ENCODE assay signal across 17 mouse cellular contexts in the genomic region with DNA sequence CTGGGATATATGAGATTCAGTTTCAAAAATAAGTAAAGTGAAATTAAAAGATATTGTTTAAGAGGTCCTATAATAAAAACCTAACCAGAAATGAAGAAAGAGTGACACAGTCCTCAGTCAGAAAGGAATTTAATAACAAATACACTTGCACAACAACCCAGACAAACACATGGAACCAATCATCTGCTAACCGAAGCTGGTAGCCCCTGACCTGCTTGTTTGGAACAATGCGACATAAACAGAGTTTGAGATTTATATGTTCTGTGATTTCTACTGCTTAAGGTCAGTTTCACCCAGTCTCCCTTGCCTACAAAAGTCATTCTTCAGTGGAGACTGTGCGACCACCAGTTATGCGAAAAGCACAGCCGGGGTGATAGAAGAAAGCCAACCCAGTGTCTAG.
DNase-seq lines count a peak whose midpoint lies in the region; ATAC-seq and TF ChIP-seq lines count a peak whose summit lies in the region.
"Had no signal": no experiment of that assay in that cellular context is flagged by ENCODE, and none has a peak within 500 bp of the region (broad histone marks: within the 10 kb centered on the region; RNA-seq: fewer than 3 reads in every experiment).

No protein-coding gene starts in this region.

- no peak for TF ChIP-seq CTCF in heart, adult 2 months (IDR thresholded peaks at IDR 0.05)
- TF ChIP-seq CTCF in lung, adult 2 months (IDR thresholded peaks at IDR 0.05; ENCODE audit: insufficient read depth, low read length) = no peak
- no peak for TF ChIP-seq CTCF in embryonic fibroblast, embryonic 13.5 days (IDR thresholded peaks at IDR 0.05; ENCODE audit: borderline replicate concordance, insufficient read depth, low read length)

- no peaks in the 10 kb centered on the region for H3K79me2 ChIP-seq in heart, adult 2 months (replicated peaks; ENCODE audit: control insufficient read depth, insufficient read depth, low read length)

- ATAC-seq in heart, embryonic 13.5 days (ENCODE audit: extremely low read depth, insufficient number of reproducible peaks, low FRiP score, low TSS enrichment) = no peak
- ATAC-seq: forebrain, embryonic 15.5 days had no signal

- no peak overlapping the region for H3K9ac ChIP-seq in heart, embryonic 13.5 days
- H3K9ac ChIP-seq in heart, adult 2 months (ENCODE audit: low read depth, low read length) = no peak overlapping the region
- H3K9ac ChIP-seq: embryonic facial prominence, embryonic 15.5 days; forebrain, embryonic 15.5 days; heart, embryonic 15.5 days; hindbrain, embryonic 15.5 days had no signal

- H3K4me3 ChIP-seq in heart, embryonic 13.5 days = no peak overlapping the region
- H3K4me3 ChIP-seq in heart, adult 2 months = no peak overlapping the region
- no peak overlapping the region for H3K4me3 ChIP-seq in lung, adult 2 months (replicated peaks; ENCODE audit: extremely low read depth, low read depth, low read length)
- no peak overlapping the region for H3K4me3 ChIP-seq in embryonic fibroblast, embryonic 13.5 days (ENCODE audit: insufficient read depth, low read length)
- no peak overlapping the region for H3K4me3 ChIP-seq in limb, embryonic 10.5 days
- H3K4me3 ChIP-seq: embryonic facial prominence, embryonic 15.5 days; forebrain, embryonic 15.5 days; heart, embryonic 15.5 days; hindbrain, embryonic 15.5 days had no signal

- H3K27me3 ChIP-seq in heart, embryonic 13.5 days (replicated peaks) = no peaks in the 10 kb centered on the region
- H3K27me3 ChIP-seq in heart, adult 2 months (ENCODE audit: control insufficient read depth, insufficient read depth, low read length) = no peaks in the 10 kb centered on the region
- H3K27me3 ChIP-seq in limb, embryonic 10.5 days (ENCODE audit: low read depth, poor library complexity, severe bottlenecking) = no peaks in the 10 kb centered on the region
- H3K27me3 ChIP-seq: embryonic facial prominence, embryonic 15.5 days; heart, embryonic 15.5 days; hindbrain, embryonic 15.5 days had no signal

- peak overlapping the region; percentile 28 for H3K27ac ChIP-seq in heart, embryonic 13.5 days (replicated peaks)
- no peak overlapping the region for H3K27ac ChIP-seq in heart, adult 2 months
- peak overlapping the region; percentile 40 for H3K27ac ChIP-seq in embryonic fibroblast, embryonic 13.5 days (ENCODE audit: insufficient read depth, low read length)
- peak overlapping the region; percentile 59; the same call in 1 of the 2 replicates for H3K27ac ChIP-seq in limb, embryonic 10.5 days
- H3K27ac ChIP-seq: embryonic facial prominence, embryonic 15.5 days; forebrain, embryonic 15.5 days; heart, embryonic 15.5 days; hindbrain, embryonic 15.5 days had no signal

- H3K9me3 ChIP-seq in heart, embryonic 13.5 days = no peaks in the 10 kb centered on the region
- no peaks in the 10 kb centered on the region for H3K9me3 ChIP-seq in limb, embryonic 10.5 days (replicated peaks)
- H3K9me3 ChIP-seq: embryonic facial prominence, embryonic 15.5 days; forebrain, embryonic 15.5 days; heart, embryonic 15.5 days had no signal

- no peaks in the 10 kb centered on the region for H3K36me3 ChIP-seq in heart, embryonic 13.5 days
- no peaks in the 10 kb centered on the region; the same call in 1 of the 2 replicates for H3K36me3 ChIP-seq in heart, adult 2 months (ENCODE audit: control insufficient read depth, insufficient read depth, low read length)
- H3K36me3 ChIP-seq in limb, embryonic 10.5 days = no peaks in the 10 kb centered on the region
- H3K36me3 ChIP-seq: embryonic facial prominence, embryonic 15.5 days; forebrain, embryonic 15.5 days; heart, embryonic 15.5 days; hindbrain, embryonic 15.5 days had no signal

- intact Hi-C loops in heart, adult 2 months (cut with DNase I) = no loop called here

- TF ChIP-seq POLR2A in heart, adult 2 months (IDR thresholded peaks at IDR 0.05; ENCODE audit: insufficient read depth, low read depth, low read length) = no peak
- TF ChIP-seq POLR2A in lung, adult 2 months (IDR thresholded peaks at IDR 0.05; ENCODE audit: borderline replicate concordance, extremely low read depth, low read depth, low read length) = no peak
- TF ChIP-seq POLR2A in embryonic fibroblast, embryonic 13.5 days (IDR thresholded peaks at IDR 0.05; ENCODE audit: low read depth, low read length) = no peak

- no peak for DNase-seq in heart, adult 2 months
- DNase-seq in lung, postnatal 10 days = peak; percentile 29
- no peak for DNase-seq in lung, adult 2 months
- no peak for DNase-seq in limb, embryonic 10.5 days (ENCODE audit: low spot score)
- DNase-seq: adrenal gland, adult 2 months; adrenal gland, postnatal 25 days; cerebellum, adult 18-20 months; cerebellum, adult 9-11 months; cerebellum, postnatal 36 days; gastrocnemius, postnatal 36 days; heart, postnatal 36 days had no signal

- no peak for TF ChIP-seq EP300 in heart, adult 2 months (IDR thresholded peaks at IDR 0.05; ENCODE audit: insufficient read depth, low read depth, low read length)

- peaks cover 19% of the 10 kb centered on the region for H3K4me1 ChIP-seq in heart, embryonic 13.5 days
- H3K4me1 ChIP-seq in heart, adult 2 months (ENCODE audit: control insufficient read depth, insufficient read depth, low read length) = no peaks in the 10 kb centered on the region
- H3K4me1 ChIP-seq in lung, adult 2 months (ENCODE audit: control insufficient read depth, insufficient read depth, low read length) = no peaks in the 10 kb centered on the region; the same call in 1 of the 2 replicates
- H3K4me1 ChIP-seq in embryonic fibroblast, embryonic 13.5 days (ENCODE audit: control insufficient read depth, insufficient read depth, low read length) = no peaks in the 10 kb centered on the region
- peaks cover 24% of the 10 kb centered on the region for H3K4me1 ChIP-seq in limb, embryonic 10.5 days

- no peak overlapping the region for H3K4me2 ChIP-seq in heart, embryonic 13.5 days
- H3K4me2 ChIP-seq: embryonic facial prominence, embryonic 15.5 days; forebrain, embryonic 15.5 days; heart, embryonic 15.5 days; hindbrain, embryonic 15.5 days had no signal

- WGBS in heart, embryonic 13.5 days = 89% methylated on average over 5 of the region's 5 CpGs
- 93% methylated on average over 5 of the region's 5 CpGs for WGBS in heart, adult 2 months
- 86% methylated on average over 5 of the region's 5 CpGs for WGBS in lung, adult 2 months
- WGBS in limb, embryonic 10.5 days = 69% methylated on average over 5 of the region's 5 CpGs
